Mouse (Mus musculus): Measurements from ENCODE around the gene Cry1.

Cry1 gene

GRCm38 (mm10) chr10:85159989-85160619, 24.8 kb downstream of the Cry1 start:
- DNase-seq = no peak

GRCm38 (mm10) chr10:85157451-85157850, 27.4 kb downstream of the Cry1 start:
- no peak for DNase-seq

DNA sequence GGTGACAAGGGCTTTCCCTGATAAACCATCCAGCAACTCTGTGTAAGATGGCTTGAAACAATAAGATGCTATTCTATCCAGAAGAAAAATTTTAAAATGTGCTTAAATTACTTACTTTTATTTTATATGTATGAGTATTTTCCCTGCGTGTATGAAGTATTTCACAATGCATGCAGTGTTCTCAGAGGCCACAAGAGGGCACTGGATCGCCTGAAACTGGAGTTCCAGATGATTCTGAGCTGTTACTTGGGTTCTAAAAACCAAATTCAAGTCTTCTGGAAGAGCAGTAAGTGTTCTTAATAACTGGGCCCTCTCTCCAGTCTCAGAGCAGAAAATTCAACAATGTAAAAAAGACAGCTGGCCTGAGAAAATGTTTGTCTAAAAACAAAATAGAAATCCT, 30.7 kb downstream of the Cry1 start:
- peak; percentile 54 for DNase-seq

DNA sequence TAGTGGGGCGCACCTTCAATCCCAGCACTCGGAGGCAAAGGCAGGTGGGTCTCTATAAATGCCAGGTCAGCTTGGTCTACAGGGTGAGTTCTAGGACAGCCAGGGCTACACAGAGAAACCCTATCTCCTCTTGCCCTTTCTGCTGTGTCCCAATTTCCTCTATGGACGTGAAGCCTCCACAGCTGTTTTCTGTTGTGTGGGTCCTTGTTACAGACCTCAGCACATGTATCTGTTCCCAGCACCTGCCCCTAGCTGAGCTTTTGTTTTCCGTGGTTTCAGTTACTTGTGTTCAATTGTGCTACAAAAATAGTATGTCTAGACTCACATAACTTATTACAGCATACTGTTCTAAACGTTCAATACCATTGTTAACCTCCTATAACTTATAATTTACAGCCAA, 35.6 kb downstream of the Cry1 start:
- no peak for DNase-seq

DNA sequence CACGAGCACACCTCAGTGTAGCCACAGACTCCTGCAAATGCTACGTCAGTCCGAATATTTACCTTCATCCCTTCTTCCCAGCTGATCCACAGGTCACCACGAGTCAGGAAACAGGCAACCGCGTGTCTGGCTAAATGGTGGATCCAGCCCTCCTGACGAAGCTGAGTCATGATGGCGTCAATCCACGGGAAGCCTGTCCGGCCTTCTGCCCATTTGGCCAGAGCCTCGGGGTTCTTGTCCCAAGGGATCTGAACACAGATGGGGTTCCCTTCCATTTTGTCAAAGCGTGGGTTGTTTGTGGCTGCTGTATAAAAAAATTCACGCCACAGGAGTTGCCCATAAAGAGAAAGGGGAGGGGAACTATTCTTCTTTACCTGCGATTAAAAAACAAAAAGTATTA, 38.6 kb downstream of the Cry1 start:
- peak; percentile 55 for DNase-seq

- DNase-seq = no peak
Observed at GRCm38 (mm10) chr10:85141465-85141864, 43.4 kb downstream of the Cry1 start.

GRCm38 (mm10) chr10:85136573-85136972, 48.3 kb downstream of the Cry1 start:
- no peak for DNase-seq

- no peak for DNase-seq
Observed at GRCm38 (mm10) chr10:85128453-85128852, 56.4 kb downstream of the Cry1 start.

- peak; percentile 99 for DNase-seq
Observed at GRCm38 (mm10) chr10:85127395-85128287, 57.2 kb downstream of the Cry1 start, which contains the start of gene Mterf2. TSS of gene Mterf2 (minus strand) at chr10:85128027.

- no peak for DNase-seq
Observed at GRCm38 (mm10) chr10:85125184-85125583, 59.7 kb downstream of the Cry1 start.

- no peak for DNase-seq
Observed at GRCm38 (mm10) chr10:85114409-85114808, 70.5 kb downstream of the Cry1 start.

- peak; percentile 53 for DNase-seq
Observed at GRCm38 (mm10) chr10:85103085-85103885, 81.6 kb downstream of the Cry1 start.

DNA sequence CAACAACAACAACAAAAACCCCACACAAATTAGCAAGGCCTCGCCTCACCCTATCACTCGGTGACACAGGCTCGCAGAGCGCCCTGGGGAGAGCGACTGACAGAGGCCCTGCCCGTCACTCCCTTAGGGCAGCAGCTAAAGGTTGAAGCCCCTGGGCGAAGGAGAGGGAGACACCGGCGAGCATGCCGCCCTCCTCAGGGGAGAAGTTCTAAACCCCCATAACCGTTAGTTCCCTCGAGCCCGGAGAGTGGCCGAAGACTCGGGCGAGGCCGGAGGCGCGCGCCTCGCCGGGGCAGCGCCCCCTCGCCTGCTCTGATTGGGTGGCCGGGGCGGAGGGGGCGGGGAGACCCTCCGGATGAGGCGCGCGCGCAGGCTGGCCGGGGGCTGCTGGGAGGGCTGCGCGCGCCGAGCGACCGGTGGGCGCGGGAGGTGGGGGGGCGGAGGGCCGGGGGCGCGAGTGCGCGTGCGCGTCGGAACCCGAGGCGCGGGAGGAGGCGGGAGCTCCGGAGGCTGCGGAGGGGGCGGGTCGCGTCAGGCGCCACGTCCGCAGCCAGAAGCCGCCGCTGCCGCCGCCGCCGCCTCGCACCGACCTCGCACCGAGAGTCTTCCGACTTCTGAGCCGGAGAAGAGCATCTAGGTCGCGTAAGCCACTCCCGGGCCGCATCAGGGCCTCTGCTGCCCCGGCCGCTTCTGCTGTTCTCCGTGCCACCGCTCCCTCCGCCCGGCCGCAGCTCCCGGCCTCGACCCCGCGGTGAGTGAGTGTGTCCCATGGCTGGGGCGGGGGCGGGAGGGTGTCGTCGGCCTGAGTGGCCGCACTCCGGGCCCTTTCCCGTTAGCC, 82.4 kb downstream of the Cry1 start, which contains the start of the genes Fhl4 and Tmem263:
TSS of gene Fhl4 (minus strand) at position 249 of the 838 bp plus-strand sequence.
TSS of gene Tmem263 (plus strand) at position 381 of the 838 bp plus-strand sequence.
- peak; percentile 80 for DNase-seq

DNA sequence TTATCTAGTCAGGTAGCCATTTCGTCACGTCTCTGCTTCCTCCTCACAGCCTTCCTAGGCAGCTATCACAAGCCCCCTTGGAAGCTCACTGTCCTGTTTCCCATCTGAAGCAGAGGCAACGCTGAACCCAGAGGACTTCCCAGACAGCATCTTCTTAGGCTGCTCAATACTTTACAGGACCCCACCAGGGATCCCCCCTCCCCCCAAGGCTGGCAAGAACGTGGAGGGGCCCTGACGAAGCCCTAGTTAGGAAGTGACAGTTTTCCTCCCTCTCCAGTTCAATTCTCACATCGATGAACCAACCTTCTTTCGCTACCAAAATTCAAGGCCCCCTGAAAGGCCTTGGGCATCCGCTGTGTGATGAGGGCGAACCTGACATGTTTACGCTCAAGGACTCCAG, 83.0 kb downstream of the Cry1 start:
- DNase-seq = peak; percentile 51
